Mouse (Mus musculus) intestine, embryonic 16.5 days (tissue): ENCODE data around the gene Ppih. TPM values are rescaled to one million over a fixed set of nuclear protein-coding genes. Genes with fewer than 3 reads are reported as not detected.

ENCODE experiments used
- ATAC-seq: fragments of 200-750 bp; cut with Nextera tagmentation; 2 replicates; pipeline ENCODE4 v1.8.0; 2017; ENCODE audit warnings: moderate TSS enrichment, moderate library complexity
- H3K27ac ChIP-seq: fragments of 300-500 bp; sonication (generic); 2 replicates; pipeline ENCODE4 v1.5.1; 2014; ENCODE audit warnings: mild to moderate bottlenecking, low read length
- H3K27me3 ChIP-seq: fragments of 300-500 bp; sonication (generic); replicated peaks from 2 replicates; pipeline ENCODE4 v1.6.1; 2014; ENCODE audit warnings: low read length, control low read depth, mixed read lengths; ENCODE audit not compliant: control insufficient read depth, insufficient read depth
- H3K36me3 ChIP-seq: fragments of 300-500 bp; sonication (generic); 2 replicates; pipeline ENCODE4 v1.6.1; 2014; ENCODE audit warnings: low read length, control low read depth; ENCODE audit not compliant: control insufficient read depth, insufficient read depth
- H3K4me1 ChIP-seq: fragments of 300-500 bp; sonication (generic); 2 replicates; pipeline ENCODE4 v1.6.1; 2014; ENCODE audit warnings: low read length, control low read depth, mixed read lengths; ENCODE audit not compliant: control insufficient read depth, insufficient read depth
- H3K4me2 ChIP-seq: fragments of 300-500 bp; sonication (generic); 2 replicates; pipeline ENCODE4 v1.6.1; 2014; ENCODE audit warnings: low read depth, low read length, control low read depth
- H3K4me3 ChIP-seq: fragments of 300-500 bp; sonication (generic); 2 replicates; pipeline ENCODE4 v1.5.1; 2014; ENCODE audit warnings: mild to moderate bottlenecking, low read length
- H3K9ac ChIP-seq: fragments of 300-500 bp; sonication (generic); 2 replicates; pipeline ENCODE4 v1.6.1; 2014; ENCODE audit warnings: low read depth, low read length
- H3K9me3 ChIP-seq: fragments of 300-500 bp; sonication (generic); 2 replicates; pipeline ENCODE4 v1.6.1; 2016; ENCODE audit warnings: low read length, control low read depth; ENCODE audit not compliant: control insufficient read depth
- WGBS: fragments of 180-500 bp; shearing (Covaris S2); extraction: QIAGEN DNeasy Blood & Tissue Kit; methylation state at CpG from one replicate; pipeline ENCODE4 v1.1.7; 2014; 5-methylcytosine and 5-hydroxymethylcytosine counted together
- polyA plus RNA-seq: library from polyadenylated mRNA; unstranded; fragments of >200 nt; fragmentation: Nextera tagmentation; extraction: Ambion mirVana; gene quantifications from 2 replicates; pipeline ENCODE4 v1.2.1, GENCODE M21; 2015

Ppih gene
- polyA plus RNA-seq, 1 experiment from 2014 or later = 73.9 TPM

GRCm38 (mm10) chr4:119252025-119252808 lies 68.1 kb downstream of the Ppih start:
- ATAC-seq = no peak
- Histone ChIP-seq H3K4me3 (no peak overlapping the region), H3K9me3 (no peaks in the 10 kb centered on the region), H3K36me3 (no peaks in the 10 kb centered on the region), H3K27me3 (no peaks in the 10 kb centered on the region), H3K9ac (no peak overlapping the region), H3K4me1 (no peaks in the 10 kb centered on the region), H3K27ac (no peak overlapping the region), H3K4me2 (no peak overlapping the region)
- 46% methylated on average over 7 of the region's 7 CpGs for WGBS

Other genes starting within 250 kb of the Ppih start
- 149 and 156 TPM in 2 replicates for gene Slc2a1, start 211.8 kb downstream of the Ppih start, polyA plus RNA-seq
- 4.3 and 5.0 TPM in 2 replicates for gene Zfp691, start 146.4 kb downstream of the Ppih start, polyA plus RNA-seq
- gene Ermap, start 130.5 kb downstream of the Ppih start, polyA plus RNA-seq = 2.4 and 4.7 TPM in 2 replicates
- gene Svbp, start 125.2 kb downstream of the Ppih start, polyA plus RNA-seq = 92.4 and 100 TPM in 2 replicates
- gene Tmem269, start 102.3 kb downstream of the Ppih start, polyA plus RNA-seq = not detected in 2 replicates
- 26.3 and 27.3 TPM in 2 replicates for gene AU022252, start 87.8 kb downstream of the Ppih start, polyA plus RNA-seq
- gene P3h1, start 87.6 kb downstream of the Ppih start, polyA plus RNA-seq = 22.4 and 23.9 TPM in 2 replicates
- gene Cldn19, start 65.1 kb downstream of the Ppih start, polyA plus RNA-seq = 0.28 and 0.60 TPM in 2 replicates
- gene Ybx1, start 25.9 kb downstream of the Ppih start, polyA plus RNA-seq = 420 and 457 TPM in 2 replicates
- gene Ccdc30, start 95.0 kb upstream of the Ppih start, polyA plus RNA-seq = 2.7 and 2.8 TPM in 2 replicates
- gene Ppcs, start 101.9 kb upstream of the Ppih start, polyA plus RNA-seq = 51.4 and 52.3 TPM in 2 replicates
- gene Zmynd12, start 102.3 kb upstream of the Ppih start, polyA plus RNA-seq = 0.99 and 1.2 TPM in 2 replicates
- gene Rimkla, start 172.1 kb upstream of the Ppih start, polyA plus RNA-seq = 0.62 and 0.73 TPM in 2 replicates
- 16.4 and 18.3 TPM in 2 replicates for gene Foxj3, start 216.5 kb upstream of the Ppih start, polyA plus RNA-seq
- 3.5 and 4.3 TPM in 2 replicates for gene Frg2f1, start 219.0 kb upstream of the Ppih start, polyA plus RNA-seq